16 mouse cellular contexts compared by ENCODE assay signal in genomic region chr15:98629464-98629863, GRCm38 (mm10). TPM values are rescaled to one million over a fixed set of nuclear protein-coding genes. Genes with fewer than 3 reads are reported as not detected.
DNase-seq lines count a peak whose midpoint lies in the region; ATAC-seq and TF ChIP-seq lines count a peak whose summit lies in the region.
"Had no signal": no experiment of that assay in that cellular context is flagged by ENCODE, and none has a peak within 500 bp of the region (broad histone marks: within the 10 kb centered on the region; RNA-seq: fewer than 3 reads in every experiment).

No protein-coding gene starts in this region.

- H3K4me3 ChIP-seq in forebrain, embryonic 12.5 days (replicated peaks) = no peak overlapping the region
- H3K4me3 ChIP-seq in forebrain, embryonic 13.5 days = no peak overlapping the region
- no peak overlapping the region for H3K4me3 ChIP-seq in hindbrain, embryonic 10.5 days
- no peak overlapping the region for H3K4me3 ChIP-seq in hindbrain, postnatal 0 days (ENCODE audit: low read length)
- H3K4me3 ChIP-seq in midbrain, embryonic 10.5 days = no peak overlapping the region
- no peak overlapping the region for H3K4me3 ChIP-seq in midbrain, embryonic 16.5 days (ENCODE audit: low read depth, low read length)

- 58% methylated on average over 6 of the region's 6 CpGs for WGBS in forebrain, embryonic 12.5 days
- 62% methylated on average over 6 of the region's 6 CpGs for WGBS in forebrain, embryonic 13.5 days
- 57% methylated on average over 6 of the region's 6 CpGs for WGBS in hindbrain, embryonic 10.5 days
- 49% methylated on average over 6 of the region's 6 CpGs for WGBS in hindbrain, postnatal 0 days
- WGBS in midbrain, embryonic 10.5 days = 62% methylated on average over 6 of the region's 6 CpGs
- 60% methylated on average over 6 of the region's 6 CpGs for WGBS in midbrain, embryonic 16.5 days

- no peak for DNase-seq in hindbrain, embryonic 10.5 days (ENCODE audit: low spot score)
- DNase-seq in hindbrain, postnatal 0 days (ENCODE audit: low spot score) = no peak
- no peak for DNase-seq in midbrain, embryonic 10.5 days (ENCODE audit: low spot score)
- peak; percentile 64 for DNase-seq in skeletal muscle tissue, adult 2 months (ENCODE audit: low read depth, low spot score)
- DNase-seq: adrenal gland, postnatal 10 days; left cerebral cortex, postnatal 4 days; liver, postnatal 0 days; thymus, postnatal 14 days had no signal

- ATAC-seq in forebrain, embryonic 12.5 days (ENCODE audit: low FRiP score) = no peak
- ATAC-seq in forebrain, embryonic 13.5 days = no peak
- no peak for ATAC-seq in hindbrain, postnatal 0 days
- ATAC-seq in midbrain, embryonic 16.5 days = no peak
- no peak for ATAC-seq in granulocyte monocyte progenitor cell, adult 5-6 weeks (replicated peaks; ENCODE audit: poor library complexity, severe bottlenecking)

- peaks cover 59% of the 10 kb centered on the region for H3K4me1 ChIP-seq in forebrain, embryonic 12.5 days
- H3K4me1 ChIP-seq in forebrain, embryonic 13.5 days = peaks cover 49% of the 10 kb centered on the region
- peaks cover 74% of the 10 kb centered on the region for H3K4me1 ChIP-seq in hindbrain, embryonic 10.5 days (replicated peaks)
- H3K4me1 ChIP-seq in hindbrain, postnatal 0 days (ENCODE audit: insufficient read depth, low read length) = peaks cover 22% of the 10 kb centered on the region
- H3K4me1 ChIP-seq in midbrain, embryonic 10.5 days = peaks cover 77% of the 10 kb centered on the region
- peaks cover 25% of the 10 kb centered on the region for H3K4me1 ChIP-seq in midbrain, embryonic 16.5 days (ENCODE audit: control insufficient read depth, insufficient read depth, low read length)

- no peaks in the 10 kb centered on the region for H3K36me3 ChIP-seq in forebrain, embryonic 12.5 days (replicated peaks)
- no peaks in the 10 kb centered on the region for H3K36me3 ChIP-seq in forebrain, embryonic 13.5 days (ENCODE audit: poor library complexity, severe bottlenecking)
- H3K36me3 ChIP-seq in hindbrain, embryonic 10.5 days = no peaks in the 10 kb centered on the region
- no peaks in the 10 kb centered on the region for H3K36me3 ChIP-seq in hindbrain, postnatal 0 days (ENCODE audit: insufficient read depth, low read length)
- H3K36me3 ChIP-seq in midbrain, embryonic 10.5 days = no peaks in the 10 kb centered on the region
- no peaks in the 10 kb centered on the region for H3K36me3 ChIP-seq in midbrain, embryonic 16.5 days (ENCODE audit: control insufficient read depth, insufficient read depth, low read length)
- H3K36me3 ChIP-seq: midbrain, embryonic 12.5 days had no signal

- TF ChIP-seq CTCF in hindbrain, postnatal 0 days (IDR thresholded peaks at IDR 0.05; ENCODE audit: low read depth) = no peak

- H3K27ac ChIP-seq in forebrain, embryonic 12.5 days = no peak overlapping the region
- no peak overlapping the region for H3K27ac ChIP-seq in forebrain, embryonic 13.5 days
- H3K27ac ChIP-seq in hindbrain, embryonic 10.5 days = peak overlapping the region; percentile 82
- H3K27ac ChIP-seq in hindbrain, postnatal 0 days = no peak overlapping the region
- peak overlapping the region; percentile 77 for H3K27ac ChIP-seq in midbrain, embryonic 10.5 days (replicated peaks)
- no peak overlapping the region for H3K27ac ChIP-seq in midbrain, embryonic 16.5 days (ENCODE audit: low read length)
- H3K27ac ChIP-seq: kidney, postnatal 0 days had no signal

- H3K9me3 ChIP-seq in forebrain, embryonic 12.5 days = no peaks in the 10 kb centered on the region
- H3K9me3 ChIP-seq in forebrain, embryonic 13.5 days (replicated peaks) = no peaks in the 10 kb centered on the region
- no peaks in the 10 kb centered on the region for H3K9me3 ChIP-seq in hindbrain, embryonic 10.5 days
- H3K9me3 ChIP-seq in hindbrain, postnatal 0 days (ENCODE audit: low read length) = no peaks in the 10 kb centered on the region
- no peaks in the 10 kb centered on the region for H3K9me3 ChIP-seq in midbrain, embryonic 10.5 days (replicated peaks)
- no peaks in the 10 kb centered on the region for H3K9me3 ChIP-seq in midbrain, embryonic 16.5 days (replicated peaks; ENCODE audit: control insufficient read depth, low read length, poor library complexity, severe bottlenecking)
- H3K9me3 ChIP-seq: midbrain, embryonic 12.5 days had no signal

- 0 out of 2 replicates have a peak overlapping the region, but pooled peaks have one; percentile 41 for H3K4me2 ChIP-seq in forebrain, embryonic 12.5 days
- no peak overlapping the region for H3K4me2 ChIP-seq in forebrain, embryonic 13.5 days
- no peak overlapping the region for H3K4me2 ChIP-seq in hindbrain, postnatal 0 days (ENCODE audit: low read depth, low read length)
- H3K4me2 ChIP-seq in midbrain, embryonic 16.5 days (ENCODE audit: low read length) = no peak overlapping the region

- H3K9ac ChIP-seq in forebrain, embryonic 12.5 days = no peak overlapping the region
- no peak overlapping the region for H3K9ac ChIP-seq in forebrain, embryonic 13.5 days
- H3K9ac ChIP-seq in hindbrain, postnatal 0 days (replicated peaks; ENCODE audit: low read length) = no peak overlapping the region
- H3K9ac ChIP-seq in midbrain, embryonic 16.5 days (ENCODE audit: low read depth, low read length) = no peak overlapping the region
- H3K9ac ChIP-seq: liver, postnatal 0 days had no signal

- peaks cover 71% of the 10 kb centered on the region for H3K27me3 ChIP-seq in forebrain, embryonic 12.5 days
- peaks cover 50% of the 10 kb centered on the region for H3K27me3 ChIP-seq in forebrain, embryonic 13.5 days
- H3K27me3 ChIP-seq in hindbrain, embryonic 10.5 days (ENCODE audit: insufficient read depth, poor library complexity, severe bottlenecking) = peaks cover 71% of the 10 kb centered on the region
- no peaks in the 10 kb centered on the region for H3K27me3 ChIP-seq in hindbrain, postnatal 0 days (ENCODE audit: insufficient read depth, low read length)
- H3K27me3 ChIP-seq in midbrain, embryonic 10.5 days (ENCODE audit: low read depth, poor library complexity, severe bottlenecking) = peaks cover 80% of the 10 kb centered on the region
- H3K27me3 ChIP-seq in midbrain, embryonic 16.5 days (ENCODE audit: control insufficient read depth, insufficient read depth, low read depth, low read length) = no peaks in the 10 kb centered on the region

RNA-seq across cellular contexts. Expression of gene Cacnb3, which starts 1.2 kb away (rescaled TPM):
- polyA plus RNA-seq in forebrain, embryonic 12.5 days (2016; fragmentation: Nextera tagmentation; extraction: Ambion mirVana) = 77.1 and 80.4 TPM in 2 replicates
- polyA plus RNA-seq in forebrain, embryonic 13.5 days (2015; fragmentation: Nextera tagmentation; extraction: Ambion mirVana) = 82.1 and 94.8 TPM in 2 replicates
- 38.8 and 58.6 TPM in 2 replicates for polyA plus RNA-seq in hindbrain, embryonic 10.5 days (2016; fragmentation: Nextera tagmentation; extraction: Ambion mirVana)
- 166 and 183 TPM in 2 replicates for total RNA-seq in hindbrain, postnatal 0 days (2014; rRNA removed)
- polyA plus RNA-seq in hindbrain, postnatal 0 days (2015; fragmentation: Nextera tagmentation; extraction: Ambion mirVana) = 75.0 and 83.1 TPM in 2 replicates
- polyA plus RNA-seq in midbrain, embryonic 10.5 days (2016; fragmentation: Nextera tagmentation; extraction: Ambion mirVana) = 36.1 and 50.9 TPM in 2 replicates
- 198 and 205 TPM in 2 replicates for polyA plus RNA-seq in midbrain, embryonic 16.5 days (2015; fragmentation: Nextera tagmentation; extraction: Ambion mirVana)
- total RNA-seq in granulocyte monocyte progenitor cell, adult 5-6 weeks (2014; fragmentation: Nextera tagmentation) = not detected in 2 replicates
- total RNA-seq in granulocyte monocyte progenitor cell, adult 5-6 weeks (2017) = not detected in 2 replicates
- total RNA-seq: hematopoietic stem cell, adult 5-6 weeks had no signal

RNA-seq across cellular contexts. Expression of gene Adcy6, which starts 19.6 kb away (rescaled TPM):
- 12.9 and 14.2 TPM in 2 replicates for polyA plus RNA-seq in forebrain, embryonic 12.5 days (2016; fragmentation: Nextera tagmentation; extraction: Ambion mirVana)
- polyA plus RNA-seq in forebrain, embryonic 13.5 days (2015; fragmentation: Nextera tagmentation; extraction: Ambion mirVana) = 8.9 and 10.3 TPM in 2 replicates
- polyA plus RNA-seq in hindbrain, embryonic 10.5 days (2016; fragmentation: Nextera tagmentation; extraction: Ambion mirVana) = 11.6 and 12.0 TPM in 2 replicates
- total RNA-seq in hindbrain, postnatal 0 days (2014; rRNA removed) = 35.1 and 43.2 TPM in 2 replicates
- 5.8 and 6.2 TPM in 2 replicates for polyA plus RNA-seq in hindbrain, postnatal 0 days (2015; fragmentation: Nextera tagmentation; extraction: Ambion mirVana)
- polyA plus RNA-seq in midbrain, embryonic 10.5 days (2016; fragmentation: Nextera tagmentation; extraction: Ambion mirVana) = 11.8 and 12.1 TPM in 2 replicates
- 9.9 and 10.2 TPM in 2 replicates for polyA plus RNA-seq in midbrain, embryonic 16.5 days (2015; fragmentation: Nextera tagmentation; extraction: Ambion mirVana)
- 1.8 and 3.1 TPM in 2 replicates for total RNA-seq in granulocyte monocyte progenitor cell, adult 5-6 weeks (2014; fragmentation: Nextera tagmentation)
- 2.1 and 2.9 TPM in 2 replicates for total RNA-seq in granulocyte monocyte progenitor cell, adult 5-6 weeks (2017)

RNA-seq across cellular contexts. Expression of gene Ddx23, which starts 33.2 kb away (rescaled TPM):
- 23.9 and 24.1 TPM in 2 replicates for polyA plus RNA-seq in forebrain, embryonic 12.5 days (2016; fragmentation: Nextera tagmentation; extraction: Ambion mirVana)
- 32.5 and 33.3 TPM in 2 replicates for polyA plus RNA-seq in forebrain, embryonic 13.5 days (2015; fragmentation: Nextera tagmentation; extraction: Ambion mirVana)
- 22.8 and 23.8 TPM in 2 replicates for polyA plus RNA-seq in hindbrain, embryonic 10.5 days (2016; fragmentation: Nextera tagmentation; extraction: Ambion mirVana)
- 52.9 and 68.7 TPM in 2 replicates for total RNA-seq in hindbrain, postnatal 0 days (2014; rRNA removed)
- polyA plus RNA-seq in hindbrain, postnatal 0 days (2015; fragmentation: Nextera tagmentation; extraction: Ambion mirVana) = 20.1 and 23.4 TPM in 2 replicates
- 27.2 and 30.8 TPM in 2 replicates for polyA plus RNA-seq in midbrain, embryonic 10.5 days (2016; fragmentation: Nextera tagmentation; extraction: Ambion mirVana)
- polyA plus RNA-seq in midbrain, embryonic 16.5 days (2015; fragmentation: Nextera tagmentation; extraction: Ambion mirVana) = 17.8 and 18.9 TPM in 2 replicates
- total RNA-seq in granulocyte monocyte progenitor cell, adult 5-6 weeks (2014; fragmentation: Nextera tagmentation) = 76.1 and 82.1 TPM in 2 replicates
- total RNA-seq in granulocyte monocyte progenitor cell, adult 5-6 weeks (2017) = 79.5 and 103 TPM in 2 replicates

RNA-seq across cellular contexts. Expression of gene Rnd1, which starts 47.8 kb away (rescaled TPM):
- 3.9 TPM in 2 replicates for polyA plus RNA-seq in forebrain, embryonic 12.5 days (2016; fragmentation: Nextera tagmentation; extraction: Ambion mirVana)
- 6.3 and 7.0 TPM in 2 replicates for polyA plus RNA-seq in forebrain, embryonic 13.5 days (2015; fragmentation: Nextera tagmentation; extraction: Ambion mirVana)
- polyA plus RNA-seq in hindbrain, embryonic 10.5 days (2016; fragmentation: Nextera tagmentation; extraction: Ambion mirVana) = 3.7 and 5.8 TPM in 2 replicates
- total RNA-seq in hindbrain, postnatal 0 days (2014; rRNA removed) = 22.3 and 26.7 TPM in 2 replicates
- 16.2 and 16.3 TPM in 2 replicates for polyA plus RNA-seq in hindbrain, postnatal 0 days (2015; fragmentation: Nextera tagmentation; extraction: Ambion mirVana)
- polyA plus RNA-seq in midbrain, embryonic 10.5 days (2016; fragmentation: Nextera tagmentation; extraction: Ambion mirVana) = 7.1 and 9.8 TPM in 2 replicates
- polyA plus RNA-seq in midbrain, embryonic 16.5 days (2015; fragmentation: Nextera tagmentation; extraction: Ambion mirVana) = 15.5 and 19.8 TPM in 2 replicates
- 0.11 and 0.39 TPM in 2 replicates for total RNA-seq in granulocyte monocyte progenitor cell, adult 5-6 weeks (2014; fragmentation: Nextera tagmentation)
- total RNA-seq in granulocyte monocyte progenitor cell, adult 5-6 weeks (2017) = 0.67 and 2.7 TPM in 2 replicates

RNA-seq across cellular contexts. Expression of gene 4930415O20Rik, which starts 58.7 kb away (rescaled TPM):
- not detected in 2 replicates for polyA plus RNA-seq in forebrain, embryonic 12.5 days (2016; fragmentation: Nextera tagmentation; extraction: Ambion mirVana)
- not detected in 2 replicates for polyA plus RNA-seq in forebrain, embryonic 13.5 days (2015; fragmentation: Nextera tagmentation; extraction: Ambion mirVana)
- not detected in 2 replicates for polyA plus RNA-seq in hindbrain, embryonic 10.5 days (2016; fragmentation: Nextera tagmentation; extraction: Ambion mirVana)
- not detected in 2 replicates for total RNA-seq in hindbrain, postnatal 0 days (2014; rRNA removed)
- not detected in 2 replicates for polyA plus RNA-seq in hindbrain, postnatal 0 days (2015; fragmentation: Nextera tagmentation; extraction: Ambion mirVana)
- 0.43 TPM in 1 of 2 replicates, not detected in the other for polyA plus RNA-seq in midbrain, embryonic 10.5 days (2016; fragmentation: Nextera tagmentation; extraction: Ambion mirVana)
- polyA plus RNA-seq in midbrain, embryonic 16.5 days (2015; fragmentation: Nextera tagmentation; extraction: Ambion mirVana) = not detected in 2 replicates
- not detected in 2 replicates for total RNA-seq in granulocyte monocyte progenitor cell, adult 5-6 weeks (2014; fragmentation: Nextera tagmentation)
- not detected in 2 replicates for total RNA-seq in granulocyte monocyte progenitor cell, adult 5-6 weeks (2017)
- total RNA-seq: hematopoietic stem cell, adult 5-6 weeks; layer of hippocampus, postnatal 14 days; left cerebral cortex, postnatal 4 days had no signal
- polyA plus RNA-seq: liver, postnatal 0 days; midbrain, embryonic 12.5 days had no signal

Comparison
In these comparisons a context has a peak if more than half of its experiments do, and no peak if none do; other contexts are left out.
1. H3K27ac ChIP-seq: peak in hindbrain, embryonic 10.5 days (single experiment) and midbrain, embryonic 10.5 days (single experiment); none in forebrain, embryonic 12.5 days (single experiment), forebrain, embryonic 13.5 days (single experiment), hindbrain, postnatal 0 days (single experiment) and midbrain, embryonic 16.5 days (single experiment).